Mouse (Mus musculus) cortical plate, adult 2 months (tissue): ENCODE measurements at regions not wholly inside any gene's neighbourhood (a gene's known extent, or its start where the extent isn't known, plus 50 kb on each side); places are given as distances from the start of the nearest gene placed in this dataset.

ENCODE experiments used
- H3K27ac ChIP-seq: fragments of 200-500 bp; 2 replicates; pipeline ENCODE4 v1.5.1; 2012; ENCODE audit warnings: low read length, control low read depth, inconsistent platforms; ENCODE audit not compliant: insufficient read depth
- H3K4me1 ChIP-seq: fragments of 200-500 bp; 2 replicates; pipeline ENCODE4 v1.6.1; 2011; ENCODE audit warnings: low read length; ENCODE audit not compliant: control insufficient read depth, insufficient read depth
- H3K4me3 ChIP-seq: fragments of 200-500 bp; 2 replicates; pipeline ENCODE4 v1.5.1; 2011; ENCODE audit warnings: mild to moderate bottlenecking, low read length, control low read depth; ENCODE audit not compliant: insufficient read depth
- CTCF ChIP-seq: fragments of 200-500 bp; IDR thresholded peaks from 2 replicates; pipeline ENCODE4 v1.5.1; 2011; ENCODE audit warnings: mild to moderate bottlenecking, control low read depth, low read length; ENCODE audit not compliant: insufficient read depth; ENCODE audit errors: extremely low read depth
- POLR2A ChIP-seq: fragments of 200-500 bp; IDR thresholded peaks from 2 replicates; pipeline ENCODE4 v1.6.1; 2011; ENCODE audit warnings: mild to moderate bottlenecking, low read length, control low read depth; ENCODE audit not compliant: insufficient read depth; ENCODE audit errors: extremely low read depth

GRCm38 (mm10) chr1:69447276-69447675 is 239.8 kb downstream of the Ikzf2 start:
- no peaks in the 10 kb centered on the region for H3K4me1 ChIP-seq
- no peak overlapping the region for H3K4me3 ChIP-seq
- H3K27ac ChIP-seq: no peak overlapping the region
- TF ChIP-seq CTCF (no peak), POLR2A (no peak)

DNA sequence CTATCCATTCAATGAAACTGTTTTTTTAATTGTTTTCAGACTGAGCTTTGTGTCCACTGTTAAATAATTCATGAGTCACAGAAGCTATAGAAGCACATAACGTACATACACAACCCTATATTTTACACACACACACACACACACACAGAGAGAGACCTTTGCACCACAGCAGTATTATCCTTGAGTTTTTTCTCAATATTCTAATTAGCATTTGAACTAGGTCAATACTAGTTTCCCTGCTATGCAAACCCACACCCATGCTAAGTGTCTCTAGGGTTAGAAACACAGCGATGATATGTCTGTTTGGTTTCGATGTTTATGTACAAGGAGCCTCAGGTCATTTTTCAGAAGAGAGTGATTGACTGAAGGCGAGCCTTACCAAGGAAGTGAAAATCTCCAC is 242.3 kb downstream of the Ikzf2 start:
- Histone ChIP-seq H3K4me3 (no peak overlapping the region), H3K4me1 (no peaks in the 10 kb centered on the region), H3K27ac (no peak overlapping the region)
- TF ChIP-seq POLR2A: no peak
- no peak for TF ChIP-seq CTCF

GRCm38 (mm10) chr1:69443466-69443865 is 243.6 kb downstream of the Ikzf2 start:
- TF ChIP-seq CTCF: no peak
- no peak for TF ChIP-seq POLR2A
- no peaks in the 10 kb centered on the region for H3K4me1 ChIP-seq
- no peak overlapping the region for H3K27ac ChIP-seq
- no peak overlapping the region for H3K4me3 ChIP-seq

DNA sequence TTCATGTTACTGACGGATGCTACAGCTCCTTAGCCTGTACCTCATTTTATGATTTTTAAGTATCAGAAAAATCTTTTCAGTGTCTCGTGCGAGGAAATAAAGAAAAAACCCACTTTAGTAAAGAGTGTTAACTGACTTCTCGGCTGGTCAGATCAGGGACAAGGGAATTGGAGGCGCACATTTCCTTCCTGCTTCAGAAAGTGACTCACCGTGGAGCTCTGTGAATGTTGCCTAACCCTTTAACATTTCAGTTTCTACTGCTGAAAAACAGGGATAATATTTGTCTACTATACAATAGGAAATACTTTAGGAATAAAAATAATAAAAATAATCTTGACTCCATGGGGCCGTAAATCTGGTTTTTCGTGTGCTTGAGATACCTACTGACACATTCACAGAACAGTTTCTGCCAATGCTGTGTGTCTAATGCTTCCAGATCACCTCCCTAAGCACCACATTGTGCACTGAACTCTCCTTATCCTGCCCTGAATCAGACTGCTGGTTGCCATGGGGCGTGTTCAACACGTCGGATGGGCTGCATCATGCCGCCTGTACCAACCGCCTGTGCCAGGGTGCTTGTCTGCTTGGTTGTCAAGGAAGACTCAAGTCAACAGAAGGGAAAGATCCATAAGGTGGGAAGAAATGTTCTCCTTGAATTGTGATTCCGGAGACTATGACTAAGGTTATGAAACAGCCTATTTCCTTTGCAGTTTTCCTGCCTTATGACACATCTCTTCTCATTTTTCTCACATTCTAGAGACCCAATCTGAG is 246.3 kb downstream of the Ikzf2 start:
- Histone ChIP-seq H3K4me1 (peaks cover 2% of the 10 kb centered on the region), H3K4me3 (no peak overlapping the region), H3K27ac (no peak overlapping the region)
- TF ChIP-seq CTCF (no peak), POLR2A (no peak)

DNA sequence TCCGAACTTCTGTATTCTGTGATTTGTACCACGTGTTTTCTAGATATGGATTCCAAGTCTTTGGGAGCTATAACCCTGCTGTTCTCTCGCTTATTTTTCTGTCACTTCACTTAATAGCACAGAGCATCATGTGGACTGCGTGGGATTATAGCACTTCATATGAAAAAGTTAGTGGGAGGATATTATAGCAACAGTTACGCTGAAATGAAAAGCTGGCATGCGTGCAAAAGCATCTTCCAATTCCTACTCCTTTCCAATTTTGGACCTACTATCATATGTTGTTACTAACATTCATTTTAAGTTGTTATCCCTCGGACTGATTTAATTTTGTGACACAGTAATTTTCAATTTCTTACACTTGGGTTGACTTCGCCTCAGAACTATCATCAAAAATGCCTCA is 250.0 kb downstream of the Ikzf2 start:
- TF ChIP-seq POLR2A (no peak), CTCF (no peak)
- H3K27ac ChIP-seq: no peak overlapping the region
- peaks cover 2% of the 10 kb centered on the region for H3K4me1 ChIP-seq
- H3K4me3 ChIP-seq: no peak overlapping the region

- TF ChIP-seq POLR2A: no peak
- no peak for TF ChIP-seq CTCF
- no peak overlapping the region for H3K4me3 ChIP-seq
- H3K27ac ChIP-seq: no peak overlapping the region
Observed at GRCm38 (mm10) chr1:69433655-69434357, 253.2 kb downstream of the Ikzf2 start.

DNA sequence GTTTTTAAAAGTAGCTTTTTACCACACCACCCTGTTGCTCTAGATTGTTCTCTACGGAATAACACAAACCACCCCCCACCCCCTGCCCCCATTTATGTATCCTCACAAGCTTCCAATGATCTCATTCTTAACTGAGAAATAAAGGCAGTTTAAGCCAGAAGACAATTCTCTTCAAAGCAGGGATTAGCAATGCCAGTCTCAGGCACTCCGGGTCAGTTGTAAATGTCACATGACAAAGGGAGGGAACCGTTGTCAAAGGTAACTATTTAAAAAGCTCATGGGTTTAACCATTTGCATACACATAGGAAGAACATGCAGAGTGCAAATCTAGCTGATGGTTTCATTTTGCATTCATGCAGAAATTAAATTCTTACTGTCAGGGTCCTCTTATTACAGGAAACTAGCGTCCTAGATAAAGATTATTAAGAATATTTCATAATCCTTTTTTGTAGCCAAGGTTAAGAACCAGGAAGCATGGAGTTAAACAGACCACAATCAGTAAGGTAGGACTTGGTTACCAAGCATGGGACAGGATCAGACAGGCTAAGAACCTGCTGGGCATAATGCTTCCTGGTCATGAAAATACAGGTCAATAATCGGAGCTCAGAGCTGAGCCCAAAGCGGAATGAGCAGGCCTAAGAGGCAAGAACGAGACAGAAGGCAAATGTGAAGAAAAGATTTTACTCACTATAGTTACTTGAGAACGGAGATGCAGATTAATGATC is 256.2 kb downstream of the Ikzf2 start:
- no peak for TF ChIP-seq CTCF
- no peak for TF ChIP-seq POLR2A
- Histone ChIP-seq H3K4me1 (no peaks in the 10 kb centered on the region), H3K4me3 (no peak overlapping the region), H3K27ac (no peak overlapping the region)

More at GRCm38 (mm10) chr1:69433655-69434357, 253.2 kb downstream of the Ikzf2 start:
- H3K4me1 ChIP-seq: peaks cover 2% of the 10 kb centered on the region

- H3K4me1 ChIP-seq: no peaks in the 10 kb centered on the region
- TF ChIP-seq POLR2A (no peak), CTCF (no peak)
- no peak overlapping the region for H3K27ac ChIP-seq
- no peak overlapping the region for H3K4me3 ChIP-seq
Observed at GRCm38 (mm10) chr1:69429632-69430031, 257.4 kb downstream of the Ikzf2 start.

- Histone ChIP-seq H3K4me1 (no peaks in the 10 kb centered on the region), H3K4me3 (no peak overlapping the region), H3K27ac (no peak overlapping the region)
- TF ChIP-seq POLR2A (no peak), CTCF (no peak)
Observed at GRCm38 (mm10) chr1:69397676-69398075, 289.4 kb downstream of the Ikzf2 start.
